Mouse (Mus musculus) sigmoid colon, adult 10 weeks (tissue): ENCODE measurements around the gene Tifa. TPM values are rescaled to one million over a fixed set of nuclear protein-coding genes. Genes with fewer than 3 reads are reported as not detected.

Experiments
- polyA plus RNA-seq: library from polyadenylated mRNA; stranded (reverse); fragments of 350-450 nt; fragmentation: Illumina TruSeq; extraction: RNeasy Lipid Tissue Mini Kit (QIAGEN cat#74804); gene quantifications from one replicate; pipeline ENCODE4 v1.2.3, GENCODE M21; 2014; ENCODE audit warnings: low read depth, low replicate concordance

Gene Tifa
- 114 TPM for polyA plus RNA-seq

GRCm38 (mm10) chr3:127789500-127790191 is at the start of gene Tifa:
TSS of gene Tifa (plus strand) at chr3:127789805.

GRCm38 (mm10) chr3:127780021-127780644 is 9.5 kb upstream of the Tifa start, which contains the start of gene Alpk1:
TSS of gene Alpk1 (minus strand) at chr3:127780527.

GRCm38 (mm10) chr3:127837154-127837865 is 47.7 kb downstream of the Tifa start, which contains the start of gene Ap1ar:
TSS of gene Ap1ar (minus strand) at chr3:127837523.

Other genes with a start within 250 kb of the Tifa start
- 56.1 TPM for gene Larp7, start 236.5 kb upstream of the Tifa start, polyA plus RNA-seq
- gene Zgrf1, start 236.3 kb upstream of the Tifa start, polyA plus RNA-seq, result 3.8 TPM
- gene Neurog2, start 156.7 kb upstream of the Tifa start, polyA plus RNA-seq, result not detected
- 33.3 TPM for gene Alpk1, start 9.3 kb upstream of the Tifa start, polyA plus RNA-seq
- gene Ap1ar, start 47.7 kb downstream of the Tifa start, polyA plus RNA-seq, result 90.3 TPM
- 60.8 TPM for gene Fam241a, start 106.5 kb downstream of the Tifa start, polyA plus RNA-seq